Mouse (Mus musculus) brain, embryonic 14.5 days (tissue): Measurements from ENCODE around the gene Grm7. TPM values are rescaled to one million over a fixed set of nuclear protein-coding genes. Genes with fewer than 3 reads are reported as not detected.

Experiments used
- DNase-seq: peaks from one replicate; pipeline ENCODE4 v3.0.0-alpha.2; 2011; ENCODE audit warnings: low read depth
- CTCF ChIP-seq: fragments of 200-500 bp; IDR thresholded peaks from 2 replicates; pipeline ENCODE4 v1.5.1; 2012; ENCODE audit warnings: inconsistent platforms, mild to moderate bottlenecking, moderate library complexity, borderline replicate concordance; ENCODE audit not compliant: insufficient read depth, insufficient read length; ENCODE audit errors: extremely low read depth
- POLR2A ChIP-seq: fragments of 200-500 bp; IDR thresholded peaks from 2 replicates; pipeline ENCODE4 v1.6.1; 2012; ENCODE audit warnings: mild to moderate bottlenecking, inconsistent platforms, borderline replicate concordance; ENCODE audit not compliant: poor library complexity, insufficient read depth, insufficient read length, severe bottlenecking; ENCODE audit errors: extremely low read depth
- polyA plus RNA-seq: library from polyadenylated mRNA; depleted of rRNA; stranded (reverse); fragments of >200 nt; gene quantifications from 2 replicates; pipeline ENCODE4 v1.2.3, GENCODE M21; 2012

The Grm7 gene
- polyA plus RNA-seq, 1 experiment: 14.3 TPM

DNA sequence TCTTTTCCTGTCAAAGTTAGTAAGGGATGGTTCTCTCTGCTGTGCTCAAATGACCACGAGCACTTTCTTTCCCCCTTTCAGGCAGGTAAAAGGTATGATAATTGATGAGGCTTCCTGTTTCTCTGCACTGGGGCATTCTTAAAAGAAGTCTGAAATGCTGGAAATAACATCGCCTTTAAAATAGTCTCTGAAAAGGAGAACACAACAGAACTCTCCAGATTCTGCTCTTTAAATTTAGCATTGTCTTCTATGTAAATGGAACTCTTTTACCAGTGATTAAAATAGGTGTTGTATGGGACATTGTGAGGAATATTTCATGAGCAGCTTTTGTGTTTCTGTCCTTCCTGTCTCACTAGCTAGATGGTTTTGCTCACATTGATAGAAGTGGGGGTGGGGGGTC lies 393.7 kb downstream of the Grm7 start:
- TF ChIP-seq POLR2A: no peak
- TF ChIP-seq CTCF: no peak
- DNase-seq: no peak

DNA sequence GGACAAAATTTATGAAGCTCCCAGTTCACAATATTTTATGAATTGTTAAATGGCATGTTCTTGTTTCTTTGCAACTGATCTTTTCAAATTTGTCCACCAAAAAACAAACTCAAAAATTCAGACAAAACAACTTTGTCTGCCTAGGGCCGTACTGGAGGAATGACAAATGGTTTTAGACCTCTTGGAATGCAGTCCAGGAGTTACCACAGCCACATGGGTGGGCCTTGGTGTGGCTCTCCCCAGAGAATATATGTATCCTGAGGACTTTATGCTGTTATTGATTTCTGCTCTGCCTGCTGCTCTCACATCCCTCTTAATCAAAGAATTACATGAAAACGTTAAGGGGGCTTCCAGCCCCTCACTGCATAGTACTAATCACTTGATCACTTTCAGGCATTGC lies 400.5 kb downstream of the Grm7 start:
- no peak for TF ChIP-seq POLR2A
- TF ChIP-seq CTCF: no peak
- no peak for DNase-seq

DNA sequence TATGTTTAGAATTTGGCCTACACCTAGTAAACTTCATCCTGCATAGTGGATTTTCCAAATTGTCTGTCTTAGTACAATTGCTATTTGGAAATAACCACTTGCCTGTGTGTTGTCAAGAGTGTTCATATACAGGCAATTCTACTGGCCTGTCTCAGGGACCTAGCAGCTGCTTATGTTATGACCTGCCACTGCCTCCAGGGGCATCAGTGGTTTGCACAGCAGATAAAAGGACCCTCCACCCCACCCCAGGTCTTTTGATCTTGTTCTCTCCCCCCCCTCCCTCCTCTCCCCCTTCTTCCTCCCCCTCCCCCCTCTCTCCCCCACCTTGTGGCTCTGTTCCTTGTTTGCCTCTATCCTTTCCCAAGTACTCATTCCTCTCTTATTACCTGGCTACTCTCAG lies 403.9 kb downstream of the Grm7 start:
- TF ChIP-seq CTCF (no peak), POLR2A (no peak)

DNA sequence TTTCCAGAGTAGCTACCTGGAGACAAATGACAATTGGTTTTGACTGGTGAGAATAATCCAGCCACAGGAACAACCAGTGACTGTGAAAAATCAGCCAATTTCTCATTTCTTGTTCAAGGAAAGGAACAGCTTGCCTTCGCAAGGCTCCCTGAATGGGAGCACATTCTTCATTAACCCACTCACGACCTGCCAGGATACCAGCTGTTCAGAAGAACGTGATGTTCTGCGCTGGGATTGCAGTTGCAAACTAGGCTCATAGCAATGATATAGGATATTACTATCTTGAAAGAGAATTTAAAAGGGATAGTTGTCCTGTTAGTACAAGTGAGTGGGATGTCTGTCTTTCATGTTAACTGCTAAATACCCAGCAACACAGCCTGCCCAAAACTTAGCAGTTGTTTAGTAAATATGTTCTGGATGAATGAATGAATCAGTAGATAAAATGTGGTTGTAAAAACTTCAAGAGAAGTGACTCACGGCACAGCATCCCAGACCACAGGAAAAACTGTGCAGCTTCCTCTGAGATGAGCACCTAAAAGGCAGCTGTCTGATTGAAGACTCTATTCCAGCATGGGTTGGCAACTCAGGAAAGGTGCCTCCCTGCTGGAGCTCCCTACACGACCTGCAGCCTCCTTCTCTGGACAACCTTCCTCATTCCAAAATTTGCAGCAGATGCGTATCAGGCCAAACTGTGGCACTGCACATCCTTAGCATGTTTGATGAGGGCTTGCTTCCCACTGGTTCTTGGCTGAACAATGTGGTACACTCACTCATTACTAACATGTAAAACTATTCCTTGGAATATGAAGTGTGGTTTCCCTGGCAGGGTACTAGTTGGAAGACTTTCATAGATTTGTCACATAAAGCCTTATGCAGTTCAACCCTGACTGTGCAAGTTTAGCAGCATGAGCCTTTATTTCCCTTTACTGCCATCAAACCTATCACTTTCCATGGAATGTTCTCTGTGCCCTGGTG lies 408.9 kb downstream of the Grm7 start:
- no peak for TF ChIP-seq POLR2A
- no peak for TF ChIP-seq CTCF

More for the DNA sequence above, 403.9 kb downstream of the Grm7 start:
- DNase-seq: no peak

DNA sequence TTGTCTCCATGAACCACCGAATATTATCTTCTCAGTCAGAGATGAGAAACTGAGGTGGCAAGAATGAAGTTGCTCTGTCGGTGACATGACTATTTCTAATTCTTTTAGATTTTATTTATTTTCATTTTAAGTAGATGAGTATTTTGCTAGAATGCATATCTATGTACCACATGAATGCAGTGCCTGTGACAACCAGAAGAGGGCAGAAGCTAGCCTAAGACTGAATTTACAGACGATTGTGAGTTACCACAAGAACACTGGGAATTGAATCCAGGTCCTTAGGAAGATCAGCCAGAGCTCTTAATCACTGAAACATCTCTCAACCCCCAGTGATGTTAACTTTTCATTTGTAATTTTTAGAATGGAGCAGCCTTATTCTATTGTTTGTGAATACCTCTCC lies 412.4 kb downstream of the Grm7 start:
- TF ChIP-seq POLR2A: no peak
- no peak for TF ChIP-seq CTCF
- no peak for DNase-seq

More for the DNA sequence above, 408.9 kb downstream of the Grm7 start:
- peak; percentile 47 for DNase-seq

DNA sequence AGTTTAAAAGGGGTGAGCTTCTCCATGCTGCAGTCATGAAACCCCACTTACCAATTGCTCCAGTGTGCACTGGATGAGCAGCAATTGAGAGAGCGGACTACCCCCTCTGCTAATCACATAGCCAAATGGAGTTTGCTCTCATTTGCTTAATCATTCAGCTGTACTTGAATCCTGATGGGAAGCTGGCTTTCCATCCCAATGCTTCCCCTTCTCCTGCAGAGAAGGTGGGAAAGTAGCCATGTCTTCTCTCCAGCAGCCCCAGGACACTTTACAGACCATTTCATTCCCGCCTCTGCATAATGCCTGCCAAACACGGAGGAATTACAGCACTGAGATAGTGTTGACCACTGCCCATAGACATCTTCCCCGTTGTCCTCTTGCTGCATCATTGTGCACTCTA lies 414.6 kb downstream of the Grm7 start:
- no peak for DNase-seq
- TF ChIP-seq CTCF (no peak), POLR2A (no peak)

DNA sequence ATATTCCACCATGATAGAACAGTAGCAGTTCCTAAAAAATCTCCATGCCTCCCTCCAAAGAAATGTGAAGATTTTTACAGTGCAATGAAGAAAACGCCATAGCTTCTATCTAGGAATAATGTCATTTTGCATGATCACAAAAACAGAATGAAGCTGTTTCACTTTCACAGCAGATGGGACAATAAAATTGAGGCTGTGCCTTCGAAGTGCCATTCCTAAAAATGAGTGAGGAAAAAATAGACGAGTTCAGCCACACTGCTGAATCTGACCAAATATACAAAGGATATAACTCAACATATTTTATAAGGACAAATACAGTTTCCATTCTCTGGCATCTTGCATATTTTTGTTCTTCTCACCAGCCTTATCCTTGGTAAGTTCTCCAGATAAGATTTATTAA lies 439.2 kb downstream of the Grm7 start:
- no peak for TF ChIP-seq CTCF
- no peak for TF ChIP-seq POLR2A
- DNase-seq: no peak

DNA sequence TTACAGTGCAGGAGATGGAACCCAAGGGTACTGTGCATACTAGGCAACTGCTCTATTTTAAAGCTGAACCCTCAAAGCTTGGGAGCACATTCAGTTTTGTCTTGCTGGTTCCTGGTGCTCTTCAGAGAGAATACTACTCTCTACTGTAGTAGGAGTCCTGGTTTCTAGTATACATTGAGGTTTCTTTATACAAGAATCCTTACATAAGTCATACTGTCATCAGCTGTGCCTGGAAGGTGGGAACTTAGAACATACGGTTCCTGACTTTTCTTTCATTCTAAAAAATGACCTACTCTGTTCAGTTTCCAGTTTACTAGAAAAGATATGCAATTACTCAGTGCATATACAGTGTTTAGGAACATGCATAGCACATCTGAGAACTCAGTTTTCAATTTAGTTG lies 449.4 kb downstream of the Grm7 start:
- TF ChIP-seq CTCF (no peak), POLR2A (no peak)
- no peak for DNase-seq

DNA sequence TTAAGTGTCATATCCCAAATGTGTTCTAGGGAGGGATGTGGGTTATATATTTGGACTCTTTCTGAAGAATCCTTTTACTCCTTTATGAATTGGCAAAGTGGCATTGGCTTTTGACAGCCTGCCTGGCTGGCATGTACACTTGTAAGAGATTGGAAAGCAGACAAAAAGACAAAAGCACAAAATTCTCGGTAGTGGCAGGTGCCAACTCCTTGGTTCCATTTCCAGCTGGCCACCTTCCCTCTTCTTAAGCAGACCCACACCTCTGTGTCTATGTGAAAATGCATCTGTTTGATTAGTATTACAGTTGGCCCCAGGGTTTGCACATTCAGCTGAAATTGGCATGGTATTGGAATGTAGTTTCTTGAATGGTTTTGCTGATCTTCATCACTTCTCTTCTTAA lies 460.1 kb downstream of the Grm7 start:
- no peak for TF ChIP-seq CTCF
- TF ChIP-seq POLR2A: no peak
- DNase-seq: peak; percentile 80

DNA sequence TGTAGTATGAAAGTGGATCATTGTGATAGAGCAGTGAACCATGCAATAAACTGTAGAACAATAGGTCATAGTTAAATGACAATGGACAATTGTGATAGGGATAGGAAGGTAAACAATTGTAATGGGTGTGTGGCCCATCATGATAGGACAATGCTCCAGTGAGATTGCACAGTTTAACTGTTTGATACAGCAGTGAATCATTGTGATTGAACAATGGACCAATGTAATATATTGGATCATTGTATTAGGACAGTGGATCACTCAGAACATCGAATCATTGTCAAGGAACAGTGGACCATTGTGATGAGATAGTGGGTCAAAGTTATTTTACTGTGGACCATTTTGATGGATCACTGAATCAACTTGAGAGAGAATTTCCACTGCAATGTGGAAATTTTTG lies 515.7 kb downstream of the Grm7 start:
- no peak for DNase-seq
- no peak for TF ChIP-seq POLR2A
- TF ChIP-seq CTCF: no peak

DNA sequence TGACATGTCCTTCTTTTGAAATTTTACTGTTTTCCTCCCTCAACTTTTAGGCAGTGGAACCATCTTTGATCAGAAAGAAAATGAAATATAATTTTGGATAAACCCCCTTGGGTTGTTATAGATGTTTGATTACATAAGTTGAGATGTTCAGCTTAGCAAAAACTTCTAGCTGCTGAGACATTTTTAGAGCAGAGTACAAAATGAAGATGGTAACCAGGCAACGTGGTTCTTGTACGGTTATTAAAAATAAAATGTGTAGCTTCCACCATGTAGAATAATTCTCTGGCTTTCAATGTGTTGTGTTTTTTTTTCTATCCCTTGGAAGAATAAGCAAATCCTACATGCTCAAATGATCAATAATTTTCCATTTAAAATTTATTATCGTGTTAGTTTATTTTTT lies 550.0 kb downstream of the Grm7 start:
- TF ChIP-seq POLR2A (no peak), CTCF (no peak)
- DNase-seq: no peak
